Mouse (Mus musculus): Measurements from ENCODE around the gene Lhx6. TPM values are rescaled to one million over a fixed set of nuclear protein-coding genes. Genes with fewer than 3 reads are reported as not detected.

The Lhx6 gene
- polyA plus RNA-seq, 1 experiment from 2014 or later: 10.6 TPM

GRCm38 (mm10) chr2:36061409-36061808, 43.8 kb downstream of the Lhx6 start:
- no peak for ATAC-seq (replicated peaks; ENCODE audit: low FRiP score)
- no peaks in the 10 kb centered on the region for H3K9me3 ChIP-seq (ENCODE audit: control insufficient read depth, low read length)

GRCm38 (mm10) chr2:36056248-36056647, 49.0 kb downstream of the Lhx6 start:
- Histone ChIP-seq H3K4me2 (ENCODE audit: low read depth, low read length, severe bottlenecking) (no peak overlapping the region), H3K27ac (ENCODE audit: low read depth, low read length) (no peak overlapping the region), H3K36me3 (ENCODE audit: control insufficient read depth, insufficient read depth, low read length) (no peaks in the 10 kb centered on the region), H3K9ac (ENCODE audit: low read length) (no peak overlapping the region), H3K9me3 (ENCODE audit: control insufficient read depth, low read length) (no peaks in the 10 kb centered on the region), H3K4me3 (ENCODE audit: low read depth, low read length) (no peak overlapping the region), H3K27me3 (ENCODE audit: control insufficient read depth, insufficient read depth, low read length) (no peaks in the 10 kb centered on the region), H3K4me1 (replicated peaks; ENCODE audit: control insufficient read depth, insufficient read depth, low read length) (no peaks in the 10 kb centered on the region)
- WGBS: 61% methylated on average over 3 of the region's 3 CpGs
- ATAC-seq (replicated peaks; ENCODE audit: low FRiP score) (no peak), DNase-seq (ENCODE audit: low spot score) (no peak)

More at GRCm38 (mm10) chr2:36061409-36061808, 43.8 kb downstream of the Lhx6 start:
- 78% methylated on average over 5 of the region's 5 CpGs for WGBS
- H3K27me3 ChIP-seq (ENCODE audit: control insufficient read depth, insufficient read depth, low read length): no peaks in the 10 kb centered on the region
- no peak overlapping the region for H3K4me3 ChIP-seq (ENCODE audit: low read depth, low read length)
- no peaks in the 10 kb centered on the region for H3K36me3 ChIP-seq (ENCODE audit: control insufficient read depth, insufficient read depth, low read length)
- no peak overlapping the region for H3K27ac ChIP-seq (ENCODE audit: low read depth, low read length)
- H3K4me1 ChIP-seq (replicated peaks; ENCODE audit: control insufficient read depth, insufficient read depth, low read length): no peaks in the 10 kb centered on the region
- no peak for DNase-seq (ENCODE audit: low spot score)
- no peak overlapping the region for H3K4me2 ChIP-seq (ENCODE audit: low read depth, low read length, severe bottlenecking)
- H3K9ac ChIP-seq (ENCODE audit: low read length): no peak overlapping the region

- Histone ChIP-seq H3K27me3 (ENCODE audit: control insufficient read depth, insufficient read depth, low read length) (no peaks in the 10 kb centered on the region), H3K9ac (ENCODE audit: low read length) (no peak overlapping the region), H3K4me3 (ENCODE audit: low read depth, low read length) (no peak overlapping the region), H3K36me3 (ENCODE audit: control insufficient read depth, insufficient read depth, low read length) (no peaks in the 10 kb centered on the region), H3K4me2 (ENCODE audit: low read depth, low read length, severe bottlenecking) (no peak overlapping the region), H3K27ac (ENCODE audit: low read depth, low read length) (no peak overlapping the region), H3K4me1 (replicated peaks; ENCODE audit: control insufficient read depth, insufficient read depth, low read length) (peaks cover 2% of the 10 kb centered on the region), H3K9me3 (ENCODE audit: control insufficient read depth, low read length) (no peaks in the 10 kb centered on the region)
- DNase-seq (ENCODE audit: low spot score) (no peak), ATAC-seq (replicated peaks; ENCODE audit: low FRiP score) (no peak)
- WGBS: 80% methylated on average over 3 of the region's 3 CpGs
Measured at GRCm38 (mm10) chr2:36053249-36053648, 52.0 kb downstream of the Lhx6 start.

DNA sequence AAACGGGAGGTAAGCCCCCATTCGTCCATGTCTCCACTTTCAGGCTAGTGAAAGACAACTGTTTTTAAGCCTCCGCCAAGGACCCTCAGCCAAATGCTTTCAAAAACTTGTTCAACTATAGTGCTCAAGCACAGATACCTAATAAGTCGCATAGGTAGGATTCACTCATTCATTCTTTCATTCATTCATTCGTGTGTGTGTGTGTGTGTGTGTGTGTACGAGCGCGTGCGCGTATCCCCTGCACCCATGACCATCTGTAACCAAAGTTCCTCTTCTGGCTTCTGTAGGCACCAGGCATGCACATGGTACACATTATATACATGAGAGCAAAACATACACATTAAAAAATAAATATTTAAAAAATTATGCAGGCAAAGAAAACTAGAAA, 55.6 kb downstream of the Lhx6 start:
- peaks cover 5% of the 10 kb centered on the region for H3K4me1 ChIP-seq (replicated peaks; ENCODE audit: control insufficient read depth, insufficient read depth, low read length)
- H3K4me3 ChIP-seq (ENCODE audit: low read depth, low read length): peak overlapping the region; percentile 62; the same call in 1 of the 2 replicates
- ATAC-seq (replicated peaks; ENCODE audit: low FRiP score): peak; percentile 65
- no peaks in the 10 kb centered on the region for H3K9me3 ChIP-seq (ENCODE audit: control insufficient read depth, low read length)
- no peaks in the 10 kb centered on the region for H3K36me3 ChIP-seq (ENCODE audit: control insufficient read depth, insufficient read depth, low read length)
- no peak overlapping the region for H3K27ac ChIP-seq (ENCODE audit: low read depth, low read length)
- no peaks in the 10 kb centered on the region for H3K27me3 ChIP-seq (ENCODE audit: control insufficient read depth, insufficient read depth, low read length)
- no peak overlapping the region for H3K9ac ChIP-seq (ENCODE audit: low read length)
- H3K4me2 ChIP-seq (ENCODE audit: low read depth, low read length, severe bottlenecking): peak overlapping the region; percentile 63
- no peak for DNase-seq (ENCODE audit: low spot score)
- 40% methylated on average over 10 of the region's 10 CpGs for WGBS

DNA sequence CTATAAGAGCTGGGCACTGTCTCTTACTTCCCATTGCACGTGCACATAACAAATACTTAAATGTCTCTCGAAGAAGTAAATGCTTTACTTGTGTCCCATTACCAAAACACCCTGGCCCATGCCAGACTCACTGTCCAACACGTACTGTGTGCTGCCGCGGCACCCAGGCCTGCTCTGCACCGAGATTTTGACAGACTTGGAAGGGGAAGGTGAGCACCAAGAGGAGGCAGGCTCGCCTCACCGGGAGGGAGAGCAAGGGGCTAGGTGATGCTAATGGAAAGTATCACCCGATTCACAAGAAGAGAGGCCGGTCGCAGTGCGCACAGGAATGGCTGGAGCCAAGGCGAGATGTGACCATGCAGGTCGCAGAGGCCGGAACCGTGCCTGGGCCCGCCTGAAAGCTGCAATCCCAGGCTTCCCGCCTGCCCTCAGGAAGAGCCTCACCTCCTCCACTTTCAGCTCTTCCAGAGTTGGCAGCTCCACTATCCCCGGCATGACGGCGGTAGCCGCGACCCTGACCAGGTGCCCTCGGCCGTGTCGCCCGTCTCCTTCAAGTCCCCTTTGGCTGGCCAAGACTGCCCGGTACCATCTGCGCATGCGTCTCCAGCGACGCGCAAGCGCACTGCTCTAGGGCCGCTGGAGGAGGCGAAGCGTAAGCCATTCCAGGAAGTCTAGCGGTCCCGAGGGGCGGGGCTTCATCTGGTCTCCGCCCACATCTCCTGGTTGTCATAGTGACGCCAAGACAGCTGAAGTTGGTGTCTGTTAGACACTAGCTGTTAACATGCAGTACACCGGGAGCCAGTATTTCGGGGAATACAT, 56.3 kb downstream of the Lhx6 start, which contains the start of the genes Ndufa8 and Morn5:
Ndufa8 (minus strand) TSS at position 659 of the 819 bp plus-strand sequence.
Morn5 (plus strand) TSS at position 711 of the 819 bp plus-strand sequence.
- no peak within 1 kb of the TSS for H3K27ac ChIP-seq (ENCODE audit: low read depth, low read length)

GRCm38 (mm10) chr2:36048164-36048563, 57.0 kb downstream of the Lhx6 start:
- no peak for ATAC-seq (replicated peaks; ENCODE audit: low FRiP score)
- peak overlapping the region; percentile 62 for H3K4me3 ChIP-seq (ENCODE audit: low read depth, low read length)
- peak overlapping the region; percentile 63 for H3K4me2 ChIP-seq (ENCODE audit: low read depth, low read length, severe bottlenecking)
- peaks cover 5% of the 10 kb centered on the region for H3K4me1 ChIP-seq (replicated peaks; ENCODE audit: control insufficient read depth, insufficient read depth, low read length)
- WGBS: 78% methylated on average over 8 of the region's 8 CpGs
- no peak for DNase-seq (ENCODE audit: low spot score)
- no peak overlapping the region for H3K27ac ChIP-seq (ENCODE audit: low read depth, low read length)
- H3K27me3 ChIP-seq (ENCODE audit: control insufficient read depth, insufficient read depth, low read length): no peaks in the 10 kb centered on the region
- H3K36me3 ChIP-seq (ENCODE audit: control insufficient read depth, insufficient read depth, low read length): no peaks in the 10 kb centered on the region; the same call in 1 of the 2 replicates
- no peaks in the 10 kb centered on the region for H3K9me3 ChIP-seq (ENCODE audit: control insufficient read depth, low read length)
- peak overlapping the region; percentile 75 for H3K9ac ChIP-seq (ENCODE audit: low read length)

More for the DNA sequence above, 56.3 kb downstream of the Lhx6 start, which contains the start of the genes Ndufa8 and Morn5:
- 1% methylated on average over 44 of the region's 44 CpGs for WGBS
- no peaks in the 10 kb centered on the region for H3K27me3 ChIP-seq (ENCODE audit: control insufficient read depth, insufficient read depth, low read length)
- DNase-seq (ENCODE audit: low spot score) (peak; percentile 99), ATAC-seq (replicated peaks; ENCODE audit: low FRiP score) (peak; percentile 98)
- no peaks in the 10 kb centered on the region for H3K9me3 ChIP-seq (ENCODE audit: control insufficient read depth, low read length)
- H3K4me3 ChIP-seq (ENCODE audit: low read depth, low read length): peak within 1 kb of the TSS; percentile 62
- no peaks in the 10 kb centered on the region for H3K36me3 ChIP-seq (ENCODE audit: control insufficient read depth, insufficient read depth, low read length)
- peak within 1 kb of the TSS; percentile 63 for H3K4me2 ChIP-seq (ENCODE audit: low read depth, low read length, severe bottlenecking)
- H3K9ac ChIP-seq (ENCODE audit: low read length): peak within 1 kb of the TSS; percentile 75
- peaks cover 5% of the 10 kb centered on the region for H3K4me1 ChIP-seq (replicated peaks; ENCODE audit: control insufficient read depth, insufficient read depth, low read length)

DNA sequence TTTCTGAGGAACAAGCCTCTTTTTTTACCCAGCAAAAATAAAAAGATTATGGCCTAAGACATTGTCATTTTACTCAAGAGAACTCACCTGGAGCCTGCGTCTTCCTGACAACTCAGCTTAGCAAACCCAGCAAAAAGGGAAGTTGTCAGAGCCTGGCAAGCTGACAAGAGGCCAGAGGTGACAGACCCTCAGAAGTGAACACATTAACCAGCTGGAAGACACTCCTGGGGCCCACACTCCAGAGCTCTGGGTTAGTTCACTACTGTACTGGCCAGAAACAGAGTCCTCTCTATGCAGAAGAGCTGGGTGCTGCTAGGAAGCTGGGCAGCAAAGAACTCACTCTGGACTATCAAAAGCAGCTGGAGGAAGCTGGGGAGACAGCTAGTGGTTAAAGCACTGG, 64.3 kb downstream of the Lhx6 start:
- Histone ChIP-seq H3K36me3 (ENCODE audit: control insufficient read depth, insufficient read depth, low read length) (no peaks in the 10 kb centered on the region; the same call in 1 of the 2 replicates), H3K4me2 (ENCODE audit: low read depth, low read length, severe bottlenecking) (no peak overlapping the region), H3K27ac (ENCODE audit: low read depth, low read length) (no peak overlapping the region), H3K4me1 (replicated peaks; ENCODE audit: control insufficient read depth, insufficient read depth, low read length) (no peaks in the 10 kb centered on the region), H3K9ac (ENCODE audit: low read length) (no peak overlapping the region), H3K27me3 (ENCODE audit: control insufficient read depth, insufficient read depth, low read length) (no peaks in the 10 kb centered on the region), H3K9me3 (ENCODE audit: control insufficient read depth, low read length) (no peaks in the 10 kb centered on the region), H3K4me3 (ENCODE audit: low read depth, low read length) (no peak overlapping the region)
- no peak for ATAC-seq (replicated peaks; ENCODE audit: low FRiP score)
- 95% methylated on average over 1 of the region's 1 CpGs for WGBS
- no peak for DNase-seq (ENCODE audit: low spot score)

GRCm38 (mm10) chr2:36039297-36039985, 65.8 kb downstream of the Lhx6 start:
- DNase-seq (ENCODE audit: low spot score): no peak
- Histone ChIP-seq H3K4me1 (replicated peaks; ENCODE audit: control insufficient read depth, insufficient read depth, low read length) (no peaks in the 10 kb centered on the region), H3K27ac (ENCODE audit: low read depth, low read length) (no peak overlapping the region), H3K4me2 (ENCODE audit: low read depth, low read length, severe bottlenecking) (no peak overlapping the region), H3K9me3 (ENCODE audit: control insufficient read depth, low read length) (no peaks in the 10 kb centered on the region), H3K36me3 (ENCODE audit: control insufficient read depth, insufficient read depth, low read length) (no peaks in the 10 kb centered on the region; the same call in 1 of the 2 replicates), H3K9ac (ENCODE audit: low read length) (no peak overlapping the region), H3K27me3 (ENCODE audit: control insufficient read depth, insufficient read depth, low read length) (no peaks in the 10 kb centered on the region), H3K4me3 (ENCODE audit: low read depth, low read length) (no peak overlapping the region)
- 84% methylated on average over 7 of the region's 7 CpGs for WGBS
- no peak for ATAC-seq (replicated peaks; ENCODE audit: low FRiP score)

All from forebrain, embryonic 11.5 days (tissue).